Mouse (Mus musculus): ENCODE data around the gene 1700088E04Rik.

1700088E04Rik gene

DNA sequence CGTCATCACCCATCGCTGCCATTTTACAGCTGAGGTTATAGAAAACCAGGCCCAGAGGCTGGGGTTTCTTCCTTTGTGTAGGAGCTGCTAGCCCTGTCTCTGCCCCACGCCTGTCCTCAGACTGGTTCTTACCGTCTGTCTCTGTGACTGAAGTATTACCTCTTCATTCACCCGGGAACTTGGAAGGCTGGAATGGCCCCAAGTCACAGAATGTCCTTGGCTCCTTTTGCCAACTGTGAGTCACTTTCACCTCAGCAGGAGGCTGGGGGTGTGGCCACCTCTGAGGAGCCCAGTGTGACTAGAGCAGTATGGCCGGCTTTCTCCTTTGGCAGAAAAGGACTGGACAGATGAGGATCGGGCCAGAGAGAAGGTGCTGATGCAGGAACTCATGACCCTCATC lies 9.6 kb downstream of the 1700088E04Rik start:
- no peak for DNase-seq (ENCODE audit: low spot score)

- DNase-seq (ENCODE audit: low spot score) = no peak
Measured at GRCm38 (mm10) chr15:79130782-79131181, 10.3 kb downstream of the 1700088E04Rik start.

DNA sequence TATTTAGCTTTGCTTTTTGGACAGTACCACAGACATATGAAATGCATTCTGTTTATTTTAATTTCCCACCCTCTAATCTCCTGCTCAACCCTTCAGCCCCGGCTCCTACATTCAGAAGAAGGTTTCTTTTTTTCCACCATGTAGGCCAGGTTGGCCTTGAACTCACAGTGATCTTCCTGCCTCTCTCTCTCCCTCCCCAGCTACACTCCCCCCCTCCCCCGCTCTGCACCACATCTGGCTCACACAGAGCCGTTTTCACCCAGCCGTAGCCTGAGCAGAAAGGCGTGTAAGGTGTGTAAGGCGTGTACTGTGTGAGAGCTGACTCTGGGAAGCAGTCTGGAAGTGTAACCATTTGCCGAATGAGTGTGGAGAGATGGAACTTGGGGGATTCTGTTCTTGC lies 11.7 kb downstream of the 1700088E04Rik start:
- no peak for DNase-seq (ENCODE audit: low spot score)

DNA sequence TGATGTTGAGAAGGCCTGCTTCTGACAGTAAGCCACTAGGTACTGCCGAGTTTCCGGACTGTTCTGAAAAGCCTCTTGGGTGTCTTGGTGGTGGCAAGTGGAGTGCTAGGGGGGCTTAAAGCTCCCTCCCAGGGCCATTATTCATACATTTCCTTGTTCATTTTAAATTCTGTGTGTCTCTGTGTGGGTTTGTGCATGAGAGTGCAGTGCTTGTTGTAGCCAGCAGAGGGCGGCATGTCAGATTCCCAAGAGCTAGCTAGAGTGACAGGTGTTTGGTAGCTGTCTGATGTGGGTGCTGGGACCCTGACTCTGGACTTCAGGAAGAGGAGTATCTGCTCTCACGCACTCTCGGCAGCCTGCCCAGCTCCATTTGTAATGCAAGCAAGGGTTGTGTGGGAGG lies 12.8 kb downstream of the 1700088E04Rik start:
- DNase-seq (ENCODE audit: low spot score) = no peak

GRCm38 (mm10) chr15:79127101-79127500 lies 14.0 kb downstream of the 1700088E04Rik start:
- DNase-seq (ENCODE audit: low spot score) = no peak

DNA sequence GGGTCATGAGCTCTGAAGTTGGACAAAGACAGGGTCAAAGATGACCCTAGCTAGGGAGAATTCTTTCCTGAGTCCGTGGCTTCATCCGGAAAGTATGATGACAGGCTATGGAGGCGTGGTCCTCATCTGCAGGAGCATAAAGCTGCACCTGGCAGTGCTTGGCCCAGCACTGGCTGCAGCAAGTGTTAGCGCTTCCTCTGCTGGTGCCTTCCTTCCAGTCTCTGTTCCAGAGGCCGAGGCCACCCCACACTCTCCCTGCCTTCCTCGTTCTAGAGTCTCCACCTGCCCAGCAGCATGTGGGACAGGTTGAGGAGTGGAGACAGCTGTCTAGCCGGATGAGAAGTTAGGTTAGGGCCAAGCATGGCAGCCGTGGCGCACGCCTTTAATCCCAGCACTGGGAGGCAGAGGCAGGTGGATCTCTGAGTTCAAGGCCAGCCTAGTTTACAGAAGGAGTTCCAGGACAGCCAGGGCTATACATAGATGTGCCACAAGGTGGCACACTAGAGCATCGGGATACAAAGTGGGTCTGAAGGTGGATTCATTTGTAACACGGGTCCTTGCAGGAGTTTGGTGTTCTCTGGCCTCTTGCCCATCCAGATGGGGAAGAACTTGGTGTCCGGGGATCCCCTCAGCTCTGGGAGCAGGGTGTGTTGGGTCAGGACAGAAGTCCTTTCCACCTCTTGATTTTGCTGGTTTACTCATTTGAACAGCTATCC lies 14.7 kb downstream of the 1700088E04Rik start:
- DNase-seq (ENCODE audit: low spot score) = peak; percentile 37

DNA sequence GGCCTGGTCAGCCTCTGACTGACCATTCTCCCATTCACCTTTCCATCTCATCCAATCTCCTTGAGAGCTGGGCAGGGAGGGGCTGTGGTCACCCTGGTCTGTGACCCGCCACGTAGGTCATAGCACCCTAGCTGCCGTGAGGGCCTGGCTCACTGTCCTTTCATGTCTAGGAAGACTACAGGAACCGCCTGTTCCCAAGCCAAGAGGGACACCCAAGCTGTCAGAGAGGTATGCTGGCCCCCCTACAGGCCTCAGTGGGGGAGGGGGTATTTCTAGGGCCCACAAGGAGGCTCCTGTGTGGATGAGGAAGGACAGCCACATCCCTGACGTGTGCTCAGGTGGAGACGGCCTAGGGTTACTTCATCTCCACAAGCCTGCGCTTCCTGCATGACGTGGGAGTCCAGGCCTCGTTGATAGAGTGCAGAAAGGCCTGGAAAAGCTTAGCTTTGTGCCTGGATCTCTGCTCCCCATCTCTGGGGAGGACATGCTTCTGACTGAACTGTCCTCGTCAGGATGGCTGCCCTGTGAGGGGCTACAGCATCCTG lies 16.6 kb downstream of the 1700088E04Rik start:
- no peak for DNase-seq (ENCODE audit: low spot score)

DNA sequence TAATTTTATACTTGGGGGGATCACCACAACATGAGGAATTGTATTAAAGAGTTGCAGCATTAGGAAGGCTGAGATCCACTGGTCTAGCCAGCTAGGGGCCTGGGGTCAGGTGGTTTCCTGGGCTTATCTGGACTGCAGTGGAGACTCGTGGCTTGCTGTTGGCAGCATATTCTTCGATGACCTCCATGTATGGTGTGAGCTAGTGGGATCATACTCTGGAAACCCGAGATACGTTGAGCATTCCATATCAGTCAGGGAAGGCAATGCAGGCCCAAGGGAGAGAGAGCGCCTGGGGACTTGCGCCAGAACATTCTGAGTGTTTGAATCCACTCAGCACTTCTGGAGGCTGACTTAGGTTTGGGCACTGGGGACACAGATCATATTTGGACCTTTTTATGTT lies 17.3 kb downstream of the 1700088E04Rik start:
- DNase-seq (ENCODE audit: low spot score) = no peak

- no peak for DNase-seq (ENCODE audit: low spot score)
Measured at GRCm38 (mm10) chr15:79122546-79122945, 18.5 kb downstream of the 1700088E04Rik start.

- DNase-seq (ENCODE audit: low spot score) = no peak
Measured at GRCm38 (mm10) chr15:79122119-79122518, 18.9 kb downstream of the 1700088E04Rik start.

DNA sequence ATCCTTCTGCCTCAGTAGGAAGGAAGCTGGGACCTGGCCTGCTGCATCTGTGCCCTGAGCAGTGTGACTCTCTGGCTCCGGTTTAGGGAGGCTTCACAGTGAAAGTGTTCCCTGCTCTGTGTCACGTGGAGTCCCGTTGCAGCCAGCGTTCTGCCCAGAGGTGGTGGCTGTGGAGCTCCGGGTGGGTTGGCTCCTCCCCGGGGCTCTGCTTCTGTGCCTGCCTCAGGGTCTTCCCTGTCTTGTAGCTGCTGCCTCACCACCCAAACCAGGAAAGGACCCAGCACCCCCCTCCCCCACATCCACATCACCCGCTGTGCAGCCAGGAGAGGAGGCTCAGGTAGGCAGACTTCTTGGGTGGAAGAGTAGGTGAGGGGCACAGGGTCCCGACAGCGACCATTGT lies 21.6 kb downstream of the 1700088E04Rik start:
- DNase-seq (ENCODE audit: low spot score) = no peak

- peak; percentile 49 for DNase-seq (ENCODE audit: low spot score)
Measured at GRCm38 (mm10) chr15:79115276-79115675, 25.8 kb downstream of the 1700088E04Rik start.

- DNase-seq (ENCODE audit: low spot score) = no peak
Measured at GRCm38 (mm10) chr15:79111774-79112173, 29.3 kb downstream of the 1700088E04Rik start.

DNA sequence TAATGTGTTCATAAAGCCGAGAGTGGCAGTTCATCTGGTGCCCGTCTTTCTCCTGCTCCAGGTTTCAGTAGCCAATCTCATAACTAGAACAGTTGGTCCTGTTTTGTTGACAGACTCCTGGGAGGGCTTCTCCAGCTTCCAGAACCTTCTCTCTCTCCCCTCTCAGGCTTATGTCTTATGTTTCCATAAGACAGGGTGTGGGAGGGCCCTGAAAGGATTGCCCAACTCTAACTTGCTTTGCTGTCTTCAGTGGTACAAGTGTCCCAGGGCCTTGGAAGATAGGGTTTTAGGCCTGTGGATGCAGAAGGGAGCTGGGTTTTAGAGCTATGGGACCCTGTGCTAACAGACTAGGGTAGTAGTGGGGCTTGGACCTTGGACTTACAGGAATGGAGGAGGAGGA lies 30.5 kb downstream of the 1700088E04Rik start:
- DNase-seq (ENCODE audit: low spot score) = no peak

- DNase-seq (ENCODE audit: low spot score) = no peak
Measured at GRCm38 (mm10) chr15:79110031-79110430, 31.0 kb downstream of the 1700088E04Rik start.

DNA sequence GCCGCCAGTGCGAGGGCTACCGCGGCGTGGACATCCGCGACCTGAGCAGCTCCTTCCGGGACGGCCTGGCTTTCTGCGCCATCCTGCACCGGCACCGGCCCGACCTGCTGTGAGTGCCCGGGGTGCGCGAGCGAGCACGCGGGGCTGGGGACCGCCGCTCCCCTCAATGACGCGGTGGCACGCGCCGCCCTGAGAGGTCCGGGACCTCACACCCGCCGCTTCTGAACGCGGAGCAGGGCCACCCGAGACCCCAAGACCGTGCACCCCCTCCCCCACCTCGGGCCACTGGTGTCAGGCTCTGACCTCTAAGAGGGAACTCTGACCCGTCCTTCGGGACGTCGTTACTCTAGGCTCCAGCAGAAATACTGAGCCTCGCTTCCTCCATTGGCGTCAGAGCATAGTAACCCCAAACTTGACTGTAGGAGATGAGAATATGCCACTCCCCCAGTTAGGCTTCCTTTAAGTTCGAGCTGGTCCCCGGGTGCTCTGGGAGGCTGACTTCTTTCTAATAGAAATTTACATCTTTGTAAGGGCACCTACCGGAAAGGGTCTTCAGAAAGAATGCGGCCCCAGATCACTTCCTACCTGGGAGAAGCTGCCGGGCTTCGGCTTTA lies 31.6 kb downstream of the 1700088E04Rik start:
- peak; percentile 32 for DNase-seq (ENCODE audit: low spot score)

GRCm38 (mm10) chr15:79108421-79109320 lies 32.4 kb downstream of the 1700088E04Rik start, which contains the start of gene Micall1:
Micall1 (plus strand) TSS chr15:79108898.
- DNase-seq (ENCODE audit: low spot score) = peak; percentile 62

GRCm38 (mm10) chr15:79107966-79108365 lies 33.1 kb downstream of the 1700088E04Rik start:
- DNase-seq (ENCODE audit: low spot score) = no peak

DNA sequence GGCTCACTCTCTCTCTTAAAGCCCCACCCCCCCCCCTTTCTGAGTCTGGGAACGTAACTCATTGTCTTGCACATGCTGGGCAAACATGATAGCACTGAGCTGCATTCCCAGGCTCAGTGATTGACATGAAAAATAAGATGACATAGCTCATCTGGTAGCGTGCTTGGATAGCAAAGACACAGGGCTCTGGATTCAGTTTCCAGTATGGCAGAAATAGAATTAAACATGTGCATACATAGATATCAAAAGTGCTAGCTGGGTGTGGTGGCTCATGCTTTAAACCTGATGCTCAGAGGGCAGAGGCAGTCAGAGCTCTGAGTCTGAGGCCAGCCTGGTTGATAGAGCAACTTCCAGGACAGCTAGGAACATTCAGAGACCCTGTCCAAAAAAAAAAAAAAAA lies 35.2 kb downstream of the 1700088E04Rik start:
- DNase-seq (ENCODE audit: low spot score) = no peak

- DNase-seq (ENCODE audit: low spot score) = no peak
Measured at GRCm38 (mm10) chr15:79103264-79103663, 37.8 kb downstream of the 1700088E04Rik start.

- no peak for DNase-seq (ENCODE audit: low spot score)
Measured at GRCm38 (mm10) chr15:79101531-79101930, 39.5 kb downstream of the 1700088E04Rik start.

GRCm38 (mm10) chr15:79100391-79100790 lies 40.7 kb downstream of the 1700088E04Rik start:
- no peak for DNase-seq (ENCODE audit: low spot score)

Data from T-cell, adult 2 months (primary cell).